28 mouse cellular contexts compared by ENCODE assay signal in genomic region chr11:67078000-67078399, GRCm38 (mm10). TPM values are rescaled to one million over a fixed set of nuclear protein-coding genes. Genes with fewer than 3 reads are reported as not detected.
DNase-seq lines count a peak whose midpoint lies in the region; ATAC-seq lines count a peak whose summit lies in the region.
"Had no signal": no experiment of that assay in that cellular context is flagged by ENCODE, and none has a peak within 500 bp of the region (broad histone marks: within the 10 kb centered on the region; RNA-seq: fewer than 3 reads in every experiment).

Gene Myh3 (plus strand): TSS chr11:67078300.

- H3K9me3 ChIP-seq in neural tube, embryonic 11.5 days (ENCODE audit: control insufficient read depth, low read length), result no peaks in the 10 kb centered on the region
- no peaks in the 10 kb centered on the region for H3K9me3 ChIP-seq in limb, embryonic 13.5 days
- H3K9me3 ChIP-seq in neural tube, embryonic 12.5 days, result no peaks in the 10 kb centered on the region
- H3K9me3 ChIP-seq: lung, embryonic 15.5 days; midbrain, embryonic 12.5 days had no signal

- no peak for ATAC-seq in neural tube, embryonic 11.5 days (ENCODE audit: insufficient read depth, low FRiP score, low TSS enrichment)
- ATAC-seq in limb, embryonic 13.5 days (ENCODE audit: low FRiP score, low read depth), result no peak
- no peak for ATAC-seq in neural tube, embryonic 12.5 days (ENCODE audit: low FRiP score, low read depth)
- ATAC-seq: activated CD4-positive, CD25-positive, alpha-beta regulatory T cell, adult 4 months; forebrain, postnatal 0 days; hindbrain, embryonic 16.5 days had no signal

- WGBS in neural tube, embryonic 11.5 days, result 90% methylated on average over 5 of the region's 5 CpGs
- 81% methylated on average over 5 of the region's 5 CpGs for WGBS in limb, embryonic 13.5 days
- 85% methylated on average over 5 of the region's 5 CpGs for WGBS in neural tube, embryonic 12.5 days

- no peaks in the 10 kb centered on the region for H3K4me1 ChIP-seq in neural tube, embryonic 11.5 days (ENCODE audit: control insufficient read depth, insufficient read depth, low read length)
- H3K4me1 ChIP-seq in limb, embryonic 13.5 days, result no peaks in the 10 kb centered on the region; the same call in 1 of the 2 replicates
- H3K4me1 ChIP-seq in neural tube, embryonic 12.5 days, result peaks cover 18% of the 10 kb centered on the region; the same call in 1 of the 2 replicates
- H3K4me1 ChIP-seq: lung, embryonic 15.5 days had no signal

- H3K27me3 ChIP-seq in neural tube, embryonic 11.5 days (ENCODE audit: control insufficient read depth, insufficient read depth, low read length), result no peaks in the 10 kb centered on the region
- H3K27me3 ChIP-seq in limb, embryonic 13.5 days, result peaks cover 6% of the 10 kb centered on the region
- no peaks in the 10 kb centered on the region; the same call in 1 of the 2 replicates for H3K27me3 ChIP-seq in neural tube, embryonic 12.5 days (replicated peaks)
- H3K27me3 ChIP-seq: lung, embryonic 15.5 days had no signal

- no peak within 1 kb of the TSS for H3K4me2 ChIP-seq in neural tube, embryonic 11.5 days (ENCODE audit: low read depth)
- no peak within 1 kb of the TSS for H3K4me2 ChIP-seq in limb, embryonic 13.5 days (replicated peaks)
- no peak within 1 kb of the TSS for H3K4me2 ChIP-seq in neural tube, embryonic 12.5 days (replicated peaks)
- H3K4me2 ChIP-seq: heart, embryonic 11.5 days; liver, embryonic 11.5 days; lung, embryonic 15.5 days; midbrain, embryonic 12.5 days had no signal

- no peak within 1 kb of the TSS for H3K9ac ChIP-seq in neural tube, embryonic 11.5 days (ENCODE audit: low read length)
- no peak within 1 kb of the TSS for H3K9ac ChIP-seq in limb, embryonic 13.5 days
- no peak within 1 kb of the TSS for H3K9ac ChIP-seq in neural tube, embryonic 12.5 days
- H3K9ac ChIP-seq: forebrain, postnatal 0 days; lung, embryonic 15.5 days; midbrain, embryonic 12.5 days had no signal

- no peak for DNase-seq in gastrocnemius, postnatal 4 days (ENCODE audit: low spot score in 2 of 2)
- no peak for DNase-seq in gastrocnemius, adult 18-20 months (ENCODE audit: low spot score)
- DNase-seq in neural tube, embryonic 11.5 days (ENCODE audit: low spot score), result no peak
- DNase-seq in neural tube, embryonic 10.5 days (ENCODE audit: extremely low spot score, low spot score), result no peak
- DNase-seq in adrenal gland, adult 2 months, result no peak
- DNase-seq in frontal cortex, adult 2 months (ENCODE audit: extremely low spot score in 1 of 2, low spot score in 1 of 2), result no peak
- DNase-seq: adrenal gland, adult 8-10 months; B cell, adult 2 months; cerebellum, adult 2 months; cerebellum, postnatal 14 days; forebrain, postnatal 0 days; heart, adult 18-20 months; kidney, adult 18-20 months; kidney, postnatal 4 days; thymus, postnatal 14 days had no signal

- no peak within 1 kb of the TSS for H3K4me3 ChIP-seq in neural tube, embryonic 11.5 days (ENCODE audit: low read depth, low read length)
- H3K4me3 ChIP-seq in limb, embryonic 13.5 days, result no peak within 1 kb of the TSS
- H3K4me3 ChIP-seq in neural tube, embryonic 12.5 days, result no peak within 1 kb of the TSS
- H3K4me3 ChIP-seq: erythroblast, embryonic 14.5 days; lung, embryonic 15.5 days; midbrain, embryonic 12.5 days had no signal

- H3K27ac ChIP-seq in neural tube, embryonic 11.5 days (ENCODE audit: low read depth, low read length), result no peak within 1 kb of the TSS
- H3K27ac ChIP-seq in limb, embryonic 13.5 days, result no peak within 1 kb of the TSS
- no peak within 1 kb of the TSS for H3K27ac ChIP-seq in neural tube, embryonic 12.5 days
- H3K27ac ChIP-seq: kidney, postnatal 0 days; lung, embryonic 15.5 days had no signal

- H3K36me3 ChIP-seq in neural tube, embryonic 11.5 days (ENCODE audit: control insufficient read depth, insufficient read depth, low read length), result no peaks in the 10 kb centered on the region
- H3K36me3 ChIP-seq in limb, embryonic 13.5 days, result no peaks in the 10 kb centered on the region
- H3K36me3 ChIP-seq in neural tube, embryonic 12.5 days, result no peaks in the 10 kb centered on the region
- H3K36me3 ChIP-seq: lung, embryonic 15.5 days; midbrain, embryonic 12.5 days had no signal

RNA-seq across cellular contexts. Expression of gene Myh3, which starts in this region (rescaled TPM):
- 100 to 1,000 TPM; 510 to 548 TPM for total RNA-seq in gastrocnemius, postnatal 4 days (2021)
- total RNA-seq in gastrocnemius, adult 18-20 months (2021), result 10 to 100 TPM in 1 of 2 experiments, 1 to 10 TPM in 1; 9.5 to 15.9 TPM
- polyA plus RNA-seq in neural tube, embryonic 11.5 days (2014; fragmentation: Nextera tagmentation; extraction: Ambion mirVana), result 29.9 and 32.0 TPM in 2 replicates
- 85.0 and 101 TPM in 2 replicates for polyA plus RNA-seq in limb, embryonic 13.5 days (2015; fragmentation: Nextera tagmentation; extraction: Ambion mirVana)
- polyA plus RNA-seq in neural tube, embryonic 12.5 days (2016; fragmentation: Nextera tagmentation; extraction: Ambion mirVana), result 17.1 and 19.3 TPM in 2 replicates
- under 1 TPM; 0.06 to 0.14 TPM for total RNA-seq in adrenal gland, adult 2 months (2021)
- not detected in 2 replicates for polyA plus RNA-seq in adrenal gland, adult 2 months (2012; rRNA removed)
- 0.84 and 0.92 TPM in 2 replicates for polyA plus RNA-seq in frontal cortex, adult 2 months (2012; rRNA removed)
- total RNA-seq: hematopoietic stem cell, adult 5-6 weeks; megakaryocyte progenitor cell, adult 5-6 weeks had no signal
- polyA plus RNA-seq: erythroblast, embryonic 14.5 days; urinary bladder, adult 2 months had no signal

Comparison
In these comparisons a context has a peak if more than half of its experiments do, and no peak if none do; other contexts are left out.
1. RNA of gene Myh3 (total RNA-seq): 510 to 548 TPM in gastrocnemius, postnatal 4 days; 9.5 to 15.9 TPM in gastrocnemius, adult 18-20 months and 0.06 to 0.14 TPM in adrenal gland, adult 2 months; every median in the first group is over 10 times any median in the second.